Mouse (Mus musculus): Measurements from ENCODE around the gene Cd82. TPM values are rescaled to one million over a fixed set of nuclear protein-coding genes. Genes with fewer than 3 reads are reported as not detected.

Gene Cd82
- polyA plus RNA-seq, 1 experiment from 2014 or later = 106 TPM

GRCm38 (mm10) chr2:93421320-93421719 lies 41.6 kb downstream of the Cd82 start:
- Histone ChIP-seq H3K4me1 (replicated peaks) (0 out of 2 replicates have a peak, but pooled peaks cover 4% of the 10 kb centered on the region), H3K9ac (no peak overlapping the region), H3K9me3 (no peaks in the 10 kb centered on the region), H3K4me3 (replicated peaks) (no peak overlapping the region), H3K27me3 (replicated peaks) (no peaks in the 10 kb centered on the region), H3K27ac (no peak overlapping the region), H3K36me3 (no peaks in the 10 kb centered on the region), H3K4me2 (replicated peaks) (no peak overlapping the region)
- WGBS = 28% methylated on average over 7 of the region's 7 CpGs
- 0 out of 2 replicates have a peak, but pooled peaks have one; percentile 55 for ATAC-seq

- no peaks in the 10 kb centered on the region for H3K27me3 ChIP-seq (replicated peaks)
- H3K36me3 ChIP-seq = no peaks in the 10 kb centered on the region
- no peak overlapping the region for H3K4me3 ChIP-seq (replicated peaks)
- no peak overlapping the region for H3K9ac ChIP-seq
- no peak overlapping the region for H3K4me2 ChIP-seq (replicated peaks)
- no peak overlapping the region for H3K27ac ChIP-seq
- no peak for ATAC-seq
- 81% methylated on average over 12 of the region's 12 CpGs for WGBS
- H3K4me1 ChIP-seq (replicated peaks) = no peaks in the 10 kb centered on the region
- H3K9me3 ChIP-seq = no peaks in the 10 kb centered on the region
These were observed 43.0 kb downstream of the Cd82 start for GRCm38 (mm10) chr2:93419971-93420370.

- Histone ChIP-seq H3K9ac (no peak overlapping the region), H3K36me3 (no peaks in the 10 kb centered on the region), H3K4me2 (replicated peaks) (no peak overlapping the region), H3K27me3 (replicated peaks) (no peaks in the 10 kb centered on the region), H3K4me1 (replicated peaks) (no peaks in the 10 kb centered on the region), H3K9me3 (no peaks in the 10 kb centered on the region), H3K4me3 (replicated peaks) (no peak overlapping the region), H3K27ac (no peak overlapping the region)
- 8% methylated on average over 8 of the region's 8 CpGs for WGBS
- peak; percentile 61 for ATAC-seq
These were observed 44.5 kb downstream of the Cd82 start for GRCm38 (mm10) chr2:93418396-93418795.

GRCm38 (mm10) chr2:93416874-93417709 lies 45.8 kb downstream of the Cd82 start:
- Histone ChIP-seq H3K36me3 (no peaks in the 10 kb centered on the region), H3K4me3 (replicated peaks) (no peak overlapping the region), H3K27me3 (replicated peaks) (no peaks in the 10 kb centered on the region), H3K4me2 (replicated peaks) (no peak overlapping the region), H3K9me3 (no peaks in the 10 kb centered on the region), H3K4me1 (replicated peaks) (peaks cover 8% of the 10 kb centered on the region; the same call in 1 of the 2 replicates), H3K27ac (no peak overlapping the region), H3K9ac (no peak overlapping the region)
- no peak for ATAC-seq
- 82% methylated on average over 12 of the region's 12 CpGs for WGBS

- 47% methylated on average over 5 of the region's 5 CpGs for WGBS
These were observed 47.7 kb downstream of the Cd82 start for GRCm38 (mm10) chr2:93415281-93415680.

GRCm38 (mm10) chr2:93414163-93414562 lies 48.8 kb downstream of the Cd82 start:
- no peaks in the 10 kb centered on the region for H3K9me3 ChIP-seq
- no peak overlapping the region for H3K4me3 ChIP-seq (replicated peaks)
- ATAC-seq = no peak
- H3K27me3 ChIP-seq (replicated peaks) = no peaks in the 10 kb centered on the region
- H3K36me3 ChIP-seq = no peaks in the 10 kb centered on the region
- 87% methylated on average over 9 of the region's 9 CpGs for WGBS
- H3K9ac ChIP-seq = no peak overlapping the region
- no peak overlapping the region for H3K27ac ChIP-seq
- H3K4me1 ChIP-seq (replicated peaks) = peaks cover 19% of the 10 kb centered on the region; the same call in 1 of the 2 replicates
- H3K4me2 ChIP-seq (replicated peaks) = no peak overlapping the region

More at GRCm38 (mm10) chr2:93415281-93415680, 47.7 kb downstream of the Cd82 start:
- Histone ChIP-seq H3K4me2 (replicated peaks) (no peak overlapping the region), H3K9ac (no peak overlapping the region), H3K36me3 (no peaks in the 10 kb centered on the region), H3K27ac (no peak overlapping the region), H3K27me3 (replicated peaks) (no peaks in the 10 kb centered on the region), H3K4me1 (replicated peaks) (peaks cover 19% of the 10 kb centered on the region; the same call in 1 of the 2 replicates), H3K4me3 (replicated peaks) (no peak overlapping the region), H3K9me3 (no peaks in the 10 kb centered on the region)
- ATAC-seq = no peak

- no peak overlapping the region for H3K4me3 ChIP-seq (replicated peaks)
- no peak overlapping the region for H3K9ac ChIP-seq
- WGBS = 56% methylated on average over 7 of the region's 7 CpGs
- H3K27me3 ChIP-seq (replicated peaks) = no peaks in the 10 kb centered on the region
- H3K4me2 ChIP-seq (replicated peaks) = no peak overlapping the region
- no peak overlapping the region for H3K27ac ChIP-seq
- H3K36me3 ChIP-seq = no peaks in the 10 kb centered on the region
- no peak for ATAC-seq
- peaks cover 19% of the 10 kb centered on the region; the same call in 1 of the 2 replicates for H3K4me1 ChIP-seq (replicated peaks)
- no peaks in the 10 kb centered on the region for H3K9me3 ChIP-seq
These were observed 49.4 kb downstream of the Cd82 start for GRCm38 (mm10) chr2:93413367-93414014.

- WGBS = 33% methylated on average over 4 of the region's 4 CpGs
These were observed 50.8 kb downstream of the Cd82 start for GRCm38 (mm10) chr2:93412101-93412500.

GRCm38 (mm10) chr2:93410899-93411570 lies 51.9 kb downstream of the Cd82 start:
- Histone ChIP-seq H3K27me3 (replicated peaks) (no peaks in the 10 kb centered on the region), H3K4me1 (replicated peaks) (peaks cover 19% of the 10 kb centered on the region; the same call in 1 of the 2 replicates), H3K4me3 (replicated peaks) (no peak overlapping the region), H3K27ac (no peak overlapping the region), H3K9ac (no peak overlapping the region), H3K9me3 (no peaks in the 10 kb centered on the region), H3K36me3 (no peaks in the 10 kb centered on the region), H3K4me2 (replicated peaks) (no peak overlapping the region)
- WGBS = 50% methylated on average over 12 of the region's 12 CpGs
- no peak for ATAC-seq

More at GRCm38 (mm10) chr2:93412101-93412500, 50.8 kb downstream of the Cd82 start:
- ATAC-seq = peak; percentile 89
- peaks cover 19% of the 10 kb centered on the region; the same call in 1 of the 2 replicates for H3K4me1 ChIP-seq (replicated peaks)
- H3K9ac ChIP-seq = no peak overlapping the region
- H3K9me3 ChIP-seq = no peaks in the 10 kb centered on the region
- H3K4me2 ChIP-seq (replicated peaks) = 0 out of 2 replicates have a peak overlapping the region, but pooled peaks have one; percentile 25
- H3K27ac ChIP-seq = peak overlapping the region; percentile 71
- H3K4me3 ChIP-seq (replicated peaks) = no peak overlapping the region
- no peaks in the 10 kb centered on the region for H3K27me3 ChIP-seq (replicated peaks)
- no peaks in the 10 kb centered on the region for H3K36me3 ChIP-seq

- H3K4me2 ChIP-seq (replicated peaks) = no peak overlapping the region
- H3K9ac ChIP-seq = no peak overlapping the region
- H3K36me3 ChIP-seq = no peaks in the 10 kb centered on the region
- ATAC-seq = peak; percentile 59
- H3K27me3 ChIP-seq (replicated peaks) = no peaks in the 10 kb centered on the region
- no peak overlapping the region for H3K4me3 ChIP-seq (replicated peaks)
- 43% methylated on average over 7 of the region's 7 CpGs for WGBS
- no peaks in the 10 kb centered on the region for H3K9me3 ChIP-seq
- no peak overlapping the region for H3K27ac ChIP-seq
- H3K4me1 ChIP-seq (replicated peaks) = peaks cover 7% of the 10 kb centered on the region; the same call in 1 of the 2 replicates
These were observed 57.9 kb downstream of the Cd82 start for GRCm38 (mm10) chr2:93405017-93405425.

- Histone ChIP-seq H3K9me3 (no peaks in the 10 kb centered on the region), H3K27me3 (replicated peaks) (no peaks in the 10 kb centered on the region), H3K9ac (no peak overlapping the region), H3K36me3 (no peaks in the 10 kb centered on the region), H3K4me1 (replicated peaks) (peaks cover 7% of the 10 kb centered on the region; the same call in 1 of the 2 replicates), H3K27ac (no peak overlapping the region), H3K4me2 (replicated peaks) (no peak overlapping the region), H3K4me3 (replicated peaks) (no peak overlapping the region)
- 34% methylated on average over 4 of the region's 4 CpGs for WGBS
- peak; percentile 58 for ATAC-seq
These were observed 58.8 kb downstream of the Cd82 start for GRCm38 (mm10) chr2:93404169-93404568.

GRCm38 (mm10) chr2:93403267-93403666 lies 59.7 kb downstream of the Cd82 start:
- no peaks in the 10 kb centered on the region for H3K27me3 ChIP-seq (replicated peaks)
- peaks cover 7% of the 10 kb centered on the region; the same call in 1 of the 2 replicates for H3K4me1 ChIP-seq (replicated peaks)
- no peak overlapping the region for H3K27ac ChIP-seq
- H3K4me2 ChIP-seq (replicated peaks) = no peak overlapping the region
- H3K4me3 ChIP-seq (replicated peaks) = no peak overlapping the region
- ATAC-seq = no peak
- no peaks in the 10 kb centered on the region for H3K36me3 ChIP-seq
- no peaks in the 10 kb centered on the region for H3K9me3 ChIP-seq
- WGBS = 80% methylated on average over 6 of the region's 6 CpGs
- no peak overlapping the region for H3K9ac ChIP-seq

Data from intestine, embryonic 15.5 days (tissue).